Mouse (Mus musculus): ENCODE measurements around the gene Smim17.
"Not testable (repeated sequence)": the region's sequence is repeated elsewhere in the genome, so short reads cannot be mapped to it uniquely, and the experiment has no call there.

Gene Smim17

GRCm38 (mm10) chr7:6397996-6398975 is at the start of gene Smim17:
Smim17 (plus strand) TSS chr7:6398715.
- CTCF ChIA-PET: interaction anchor here in 1 of 4 experiments (0.6 to 1.9 kb wide), 3 partner anchors 128 to 330 kb away, joined by 3 to 7 read pairs (median 4); no protein-coding TSS in a partner anchor
- POLR2A ChIA-PET: interaction anchor here in 3 of 4 experiments (0.8 to 1.7 kb wide), 11 partner anchors 12 to 330 kb away, joined by 3 to 5 read pairs (median 3); partner anchors contain the start of genes Zfp28 (in 2 of the 3), Zfp78 (in 2 of the 3), Gm20715 (in 1 of the 3) and Zfp667 (in 1 of the 3)

- CTCF ChIA-PET: interaction anchor here in 2 of 4 experiments (0.7 to 5.6 kb wide), 2 partner anchors 72 to 76 kb away, joined by 3 to 28 read pairs; no protein-coding TSS in a partner anchor
Observed at GRCm38 (mm10) chr7:6358121-6358520, 40.4 kb upstream of the Smim17 start.

GRCm38 (mm10) chr7:6358937-6359590 is 39.5 kb upstream of the Smim17 start:
- ChIA-PET CTCF (interaction anchor here (0.7 to 5.6 kb wide), 10 partner anchors 15 to 370 kb away, joined by 3 to 57 read pairs (median 6); partner anchors contain the start of genes Peg3 (in 1 of the 4) and Usp29 (in 1 of the 4)), POLR2A (interaction anchor here in 3 of 4 experiments (0.7 to 1.0 kb wide), 3 partner anchors 73 to 369 kb away, joined by 3 read pairs; partner anchors contain the start of gene Zfp667 (in 2 of the 3))

More at GRCm38 (mm10) chr7:6358121-6358520, 40.4 kb upstream of the Smim17 start:
- POLR2A ChIA-PET: interaction anchor here in 2 of 4 experiments (1.0 to 1.3 kb wide), 2 partner anchors 18 to 27 kb away, joined by 3 to 4 read pairs; partner anchors contain the start of gene Zfp583 (in 1 of the 2)

- ChIA-PET POLR2A (interaction anchor here in 3 of 4 experiments (0.9 to 4.6 kb wide), 4 partner anchors 17 to 369 kb away, joined by 3 to 52 read pairs (median 6); partner anchors contain the start of genes Gm3854 (in 3 of the 3), Peg3 (in 1 of the 3) and Usp29 (in 1 of the 3)), CTCF (interaction anchor here (0.6 to 5.6 kb wide), 8 partner anchors 17 to 368 kb away, joined by 3 to 57 read pairs (median 6); partner anchors contain the start of genes Gm3854 (in 1 of the 4), Peg3 (in 1 of the 4), Usp29 (in 1 of the 4) and Zfp583 (in 1 of the 4))
Observed at GRCm38 (mm10) chr7:6360477-6361060, 37.9 kb upstream of the Smim17 start.

GRCm38 (mm10) chr7:6361756-6362155 is 36.8 kb upstream of the Smim17 start:
- ChIA-PET POLR2A (interaction anchor here in 3 of 4 experiments (1.1 to 4.6 kb wide), 23 partner anchors 9 to 1609 kb away, joined by 3 to 165 read pairs (median 10); partner anchors contain the start of genes Gm3854 (in 3 of the 3), Zfp583 (in 3 of the 3), Peg3 (in 2 of the 3) and Usp29 (in 2 of the 3)), CTCF (interaction anchor here (0.7 to 5.6 kb wide), 12 partner anchors 16 to 367 kb away, joined by 3 to 57 read pairs (median 8); partner anchors contain the start of genes Peg3 (in 1 of the 4), Usp29 (in 1 of the 4) and Zfp583 (in 1 of the 4))

- POLR2A ChIA-PET: interaction anchor here (0.6 to 4.6 kb wide), 88 partner anchors 8 to 1610 kb away, joined by 3 to 165 read pairs (median 4); partner anchors contain the start of genes Gm3854 (in 3 of the 4), Peg3 (in 3 of the 4), Usp29 (in 3 of the 4) and Zfp28 (in 3 of the 4)
- CTCF ChIA-PET: interaction anchor here (0.5 to 5.6 kb wide), 38 partner anchors 10 to 937 kb away, joined by 3 to 57 read pairs (median 4); partner anchors contain the start of genes Gm3854 (in 1 of the 4), Peg3 (in 1 of the 4), Usp29 (in 1 of the 4) and Zfp28 (in 1 of the 4)
Observed at GRCm38 (mm10) chr7:6362268-6363046, 36.1 kb upstream of the Smim17 start.

GRCm38 (mm10) chr7:6363047-6363488 is 35.4 kb upstream of the Smim17 start, which contains the start of gene Zfp78:
Zfp78 (plus strand) TSS chr7:6363280.
- POLR2A ChIA-PET: interaction anchor here (0.6 to 4.6 kb wide), 83 partner anchors 8 to 1610 kb away, joined by 3 to 165 read pairs (median 5); partner anchors contain the start of genes Gm3854 (in 3 of the 4), Peg3 (in 3 of the 4), Usp29 (in 3 of the 4) and Zfp28 (in 3 of the 4)

GRCm38 (mm10) chr7:6364761-6365160 is 33.8 kb upstream of the Smim17 start:
- ChIA-PET POLR2A (interaction anchor here in 2 of 4 experiments (1.1 to 4.6 kb wide), 5 partner anchors 18 to 364 kb away, joined by 3 to 165 read pairs (median 26); partner anchors contain the start of genes Peg3 (in 2 of the 2), Usp29 (in 2 of the 2), Zfp28 (in 1 of the 2) and Zfp667 (in 1 of the 2)), CTCF (no interaction called here)

More at GRCm38 (mm10) chr7:6363047-6363488, 35.4 kb upstream of the Smim17 start, which contains the start of gene Zfp78:
- CTCF ChIA-PET: interaction anchor here (0.6 to 5.6 kb wide), 35 partner anchors 10 to 936 kb away, joined by 3 to 57 read pairs (median 4); partner anchors contain the start of genes Gm3854 (in 1 of the 4), Peg3 (in 1 of the 4), Usp29 (in 1 of the 4) and Zfp28 (in 1 of the 4)

- CTCF ChIA-PET: interaction anchor here in 1 of 4 experiments (0.9 kb wide), 1 partner anchor 9 kb away, joined by 3 read pairs; no protein-coding TSS in a partner anchor
Observed at GRCm38 (mm10) chr7:6367185-6367584, 31.3 kb upstream of the Smim17 start.

GRCm38 (mm10) chr7:6368146-6368545 is 30.4 kb upstream of the Smim17 start:
- POLR2A ChIA-PET: interaction anchor here in 2 of 4 experiments (0.7 to 2.2 kb wide), 3 partner anchors 16 to 360 kb away, joined by 3 to 7 read pairs (median 6); partner anchors contain the start of gene Zfp28 (in 1 of the 2)
- CTCF ChIA-PET: not testable (repeated sequence)

More at GRCm38 (mm10) chr7:6367185-6367584, 31.3 kb upstream of the Smim17 start:
- POLR2A ChIA-PET: interaction anchor here in 2 of 4 experiments (1.9 to 2.2 kb wide), 2 partner anchors 17 to 361 kb away, joined by 6 to 7 read pairs; partner anchors contain the start of gene Zfp28 (in 1 of the 2)

GRCm38 (mm10) chr7:6369460-6369859 is 29.1 kb upstream of the Smim17 start:
- CTCF ChIA-PET: interaction anchor here in 2 of 4 experiments (0.6 to 0.7 kb wide), 4 partner anchors 61 to 360 kb away, joined by 3 to 7 read pairs (median 3); no protein-coding TSS in a partner anchor
- POLR2A ChIA-PET: no interaction called here

GRCm38 (mm10) chr7:6372993-6373392 is 25.5 kb upstream of the Smim17 start:
- ChIA-PET POLR2A (interaction anchor here in 3 of 4 experiments (0.9 to 2.0 kb wide), 5 partner anchors 10 to 90 kb away, joined by 3 to 10 read pairs (median 3); partner anchors contain the start of gene Zfp78 (in 3 of the 3)), CTCF (interaction anchor here in 1 of 4 experiments (1.3 kb wide), 1 partner anchor 10 kb away, joined by 5 read pairs; the partner anchor contains the start of gene Zfp78)

GRCm38 (mm10) chr7:6378441-6378840 is 20.1 kb upstream of the Smim17 start:
- CTCF ChIA-PET: no interaction called here

GRCm38 (mm10) chr7:6381431-6381830 is 17.1 kb upstream of the Smim17 start:
- POLR2A ChIA-PET: interaction anchor here in 2 of 4 experiments (0.6 to 2.8 kb wide), 3 partner anchors 17 to 19 kb away, joined by 3 to 25 read pairs (median 14); partner anchors contain the start of genes Zfp78 (in 2 of the 2) and Smim17 (in 1 of the 2)
- CTCF ChIA-PET: no interaction called here

More at GRCm38 (mm10) chr7:6378441-6378840, 20.1 kb upstream of the Smim17 start:
- POLR2A ChIA-PET: no interaction called here

- CTCF ChIA-PET: interaction anchor here in 2 of 4 experiments (0.5 to 1.0 kb wide), 4 partner anchors 20 to 214 kb away, joined by 3 to 6 read pairs (median 4); partner anchors contain the start of gene Zfp78 (in 1 of the 2)
Observed at GRCm38 (mm10) chr7:6383044-6383455, 15.5 kb upstream of the Smim17 start, which contains the start of gene Zfp28. Zfp28 (plus strand) TSS chr7:6383295.

More at GRCm38 (mm10) chr7:6383044-6383455, 15.5 kb upstream of the Smim17 start, which contains the start of gene Zfp28:
- POLR2A ChIA-PET: interaction anchor here (0.6 to 2.8 kb wide), 17 partner anchors 15 to 1369 kb away, joined by 3 to 25 read pairs (median 4); partner anchors contain the start of genes Zfp78 (in 3 of the 4), Gm3854 (in 2 of the 4), Smim17 (in 2 of the 4) and Fiz1 (in 1 of the 4)

All from embryonic stem cell, embryonic (primary cell).